Mouse (Mus musculus) thymus, adult 2 months (tissue): ENCODE data around the gene Nxph4.
A peak's percentile ranks its signal among the peaks of the same experiment; 100 is the strongest.

ENCODE experiments used
- CTCF ChIP-seq: fragments of 200-500 bp; IDR thresholded peaks from 2 replicates; pipeline ENCODE4 v1.5.1; 2012; ENCODE audit warnings: mild to moderate bottlenecking, control low read depth, low read length, moderate library complexity, borderline replicate concordance; ENCODE audit not compliant: control insufficient read depth, poor library complexity, insufficient read depth; ENCODE audit errors: extremely low read depth
- POLR2A ChIP-seq: fragments of 200-500 bp; IDR thresholded peaks from 2 replicates; pipeline ENCODE4 v1.6.1; 2012; ENCODE audit warnings: mild to moderate bottlenecking, low read length, control low read depth, moderate library complexity; ENCODE audit not compliant: control insufficient read depth, poor library complexity, insufficient read depth; ENCODE audit errors: extremely low read depth

DNA sequence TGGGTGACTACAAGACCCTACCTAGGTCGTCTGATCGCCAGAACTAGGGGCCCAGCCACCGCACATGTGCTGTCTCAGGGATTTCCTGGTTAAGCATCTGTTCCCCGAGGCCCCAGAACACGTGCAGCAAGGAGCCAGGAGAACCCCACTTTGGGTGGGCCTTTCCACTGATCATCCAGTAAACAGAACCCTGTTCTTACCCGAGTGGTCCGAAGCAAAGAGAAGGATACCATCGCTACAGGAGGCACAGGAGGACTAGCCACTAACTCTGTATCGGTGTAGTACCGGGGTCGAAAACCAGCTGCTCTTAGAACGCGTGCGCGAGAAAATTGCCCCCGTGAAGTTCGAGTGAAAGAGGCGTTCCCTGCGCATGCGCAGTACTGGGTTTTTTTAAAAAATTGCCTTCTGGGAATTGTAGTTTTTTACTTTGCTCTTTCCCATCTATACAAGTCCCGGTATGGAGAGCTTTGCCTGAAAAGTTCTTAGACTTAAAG is 12.2 kb downstream of the Nxph4 start, which contains the start of gene Shmt2:
- no peak for TF ChIP-seq POLR2A
- 0 out of 2 replicates have a peak, but pooled peaks have one; percentile 17 for TF ChIP-seq CTCF
